Mouse (Mus musculus) hematopoietic stem cell, adult 5-6 weeks (primary cell): ENCODE results near the gene Ap2a1. TPM values are rescaled to one million over a fixed set of nuclear protein-coding genes. Genes with fewer than 3 reads are reported as not detected.

Experiments
- ATAC-seq, 2 experiments: fragments of 125-278 bp in 1 of 2; replicated peaks in 1 of 2; 2 replicates each; pipeline ENCODE4 v1.8.0; 2016 to 2017; ENCODE audit warnings: inconsistent platforms in 2 of 2, mild to moderate bottlenecking in 2 of 2, moderate number of reproducible peaks in 2 of 2, low read depth in 1 of 2, moderate TSS enrichment in 1 of 2; ENCODE audit not compliant: low FRiP score in 2 of 2, poor library complexity in 2 of 2, severe bottlenecking in 2 of 2, insufficient read depth in 1 of 2, low TSS enrichment in 1 of 2
- total RNA-seq: library from RNA; stranded (forward); fragments of 172-1452, 232-1000 nt; gene quantifications from 2 replicates; pipeline ENCODE4 v1.2.3, GENCODE M21; 2017

The Ap2a1 gene
- total RNA-seq, 1 experiment from 2014 or later = 25.5 TPM

GRCm38 (mm10) chr7:44908706-44909476 is 20.4 kb downstream of the Ap2a1 start:
- no peak for ATAC-seq

- ATAC-seq = no peak
These were observed 23.9 kb downstream of the Ap2a1 start for GRCm38 (mm10) chr7:44905430-44905829.

- ATAC-seq = peak; percentile 40 to 68
These were observed 28.0 kb downstream of the Ap2a1 start for GRCm38 (mm10) chr7:44901230-44901722.

GRCm38 (mm10) chr7:44900632-44901031 is 28.7 kb downstream of the Ap2a1 start:
- ATAC-seq = no peak

DNA sequence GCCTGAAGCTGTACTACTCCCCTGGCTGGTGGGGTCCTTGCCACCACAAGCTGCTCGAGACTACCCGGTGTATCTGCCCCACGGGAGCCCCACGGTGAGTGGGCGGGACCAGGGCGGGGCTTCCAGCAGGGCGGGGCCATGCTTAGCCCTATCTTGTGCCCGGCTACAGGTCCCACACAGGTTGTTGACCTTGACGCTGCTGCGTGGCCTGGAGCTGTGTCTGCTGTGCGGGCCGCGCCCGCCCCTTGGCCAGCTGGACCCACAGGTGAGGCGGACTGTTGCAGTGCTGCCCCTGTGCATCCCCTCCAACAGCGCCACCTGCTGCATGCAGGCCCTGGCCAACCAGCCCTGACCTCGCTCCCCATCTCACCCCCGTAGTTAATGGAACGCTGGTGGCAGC is 30.7 kb downstream of the Ap2a1 start:
- no peak for ATAC-seq

DNA sequence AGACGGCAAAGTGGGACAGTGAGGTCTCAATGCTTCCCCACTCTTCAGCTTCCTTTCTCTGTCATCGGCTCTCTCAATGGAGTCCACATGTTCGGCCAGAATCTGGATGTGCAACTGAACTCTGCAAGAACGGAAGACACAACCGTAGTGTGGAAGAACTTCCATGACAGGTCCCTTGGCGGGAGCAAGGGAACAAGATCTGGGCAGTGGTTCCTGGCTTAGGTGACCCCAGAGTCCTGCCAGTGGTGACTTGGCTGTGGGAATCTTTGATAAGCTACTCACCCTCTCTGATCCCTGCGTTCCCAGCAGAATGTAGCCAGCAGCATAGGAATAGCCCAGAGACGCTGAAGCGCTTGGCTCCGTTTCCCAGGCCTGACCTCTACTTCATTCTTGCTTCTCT is 32.8 kb downstream of the Ap2a1 start:
- ATAC-seq = no peak

DNA sequence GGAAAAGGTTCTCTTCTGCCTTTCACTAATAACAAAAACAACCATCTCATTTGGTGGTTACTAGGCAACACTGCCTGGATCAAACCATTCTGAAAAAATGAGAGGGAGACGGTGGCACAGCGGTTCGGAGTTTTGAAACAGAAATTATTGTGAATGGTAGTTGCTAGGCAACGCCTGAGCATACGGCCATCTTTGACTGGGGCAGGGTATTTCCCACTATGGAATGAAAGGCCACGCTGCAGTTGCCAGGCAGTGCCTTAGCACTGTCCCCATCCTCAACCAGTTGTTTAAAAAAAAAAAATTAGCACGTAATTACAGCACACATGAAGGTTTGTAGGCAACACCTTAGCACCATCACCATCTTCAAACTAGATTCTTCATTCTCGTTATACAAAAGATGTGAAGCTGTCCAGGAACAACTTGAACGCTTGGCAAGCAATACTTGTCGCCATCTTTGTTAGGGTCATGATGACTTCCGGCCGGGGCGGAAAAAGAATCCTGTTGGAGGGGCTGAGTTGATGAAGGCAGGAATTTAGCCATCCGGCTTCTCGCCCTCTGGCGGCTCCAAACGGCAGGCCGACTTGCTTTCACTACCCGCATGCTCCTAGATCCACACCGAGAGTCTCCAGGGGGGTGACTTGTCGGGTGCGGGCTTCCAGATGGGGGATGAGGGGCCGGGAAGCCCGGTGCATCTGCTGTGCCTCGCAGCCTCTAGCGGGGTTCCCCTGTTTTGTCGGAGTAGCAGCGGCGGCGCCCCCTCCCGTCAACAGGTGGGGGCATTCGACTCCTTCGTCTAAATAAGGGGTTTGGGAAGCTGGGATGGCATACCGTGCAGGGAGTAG is 33.5 kb downstream of the Ap2a1 start, which contains the start of gene Fuz:
Gene Fuz (plus strand): TSS at position 487 of the 842 bp plus-strand sequence.
- ATAC-seq = peak; percentile 80 to 81

GRCm38 (mm10) chr7:44895206-44895592 is 34.1 kb downstream of the Ap2a1 start:
- no peak for ATAC-seq

DNA sequence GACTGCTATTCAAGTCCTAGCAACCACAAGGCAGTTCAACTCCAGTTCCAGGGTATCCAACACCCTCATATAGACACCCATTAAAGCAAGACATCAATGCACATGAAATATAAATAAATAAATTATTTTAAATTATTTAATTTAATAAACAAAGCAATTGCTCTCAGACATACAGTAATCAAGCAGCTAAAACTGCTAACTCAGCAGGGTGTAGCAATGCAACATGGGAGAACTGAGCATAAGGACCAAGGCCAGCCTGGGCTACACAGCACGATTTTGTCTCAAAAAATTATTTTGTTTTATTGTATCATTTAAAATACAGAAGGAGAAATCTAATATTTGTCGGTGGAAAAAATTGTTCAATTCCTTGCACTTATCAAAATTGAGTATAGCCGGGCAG is 35.1 kb downstream of the Ap2a1 start:
- ATAC-seq = no peak

DNA sequence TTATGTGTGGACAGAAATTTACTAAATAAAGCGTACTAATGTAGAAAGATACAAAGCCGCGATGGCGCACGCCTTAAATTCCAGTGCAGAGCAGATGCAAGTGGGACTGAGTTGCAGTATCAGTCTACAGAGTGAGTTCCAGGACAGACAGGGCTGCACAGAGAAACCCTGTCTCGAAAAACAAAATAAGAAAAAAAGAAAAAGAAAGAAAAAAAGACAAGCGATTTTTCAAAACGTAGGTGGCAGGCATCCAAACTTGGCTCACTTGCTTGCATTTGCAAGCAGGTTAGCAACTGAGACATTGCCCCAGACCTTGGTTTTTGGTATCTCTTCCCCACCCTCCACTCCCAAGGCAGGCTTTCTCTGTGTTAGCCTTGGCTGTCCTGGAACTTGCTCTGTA is 36.1 kb downstream of the Ap2a1 start:
- no peak for ATAC-seq

- peak; percentile 57 to 65 for ATAC-seq
These were observed 36.9 kb downstream of the Ap2a1 start, which contains the start of gene Med25 for GRCm38 (mm10) chr7:44892276-44892921. Med25 (minus strand) TSS chr7:44892712.

- no peak for ATAC-seq
These were observed 37.7 kb downstream of the Ap2a1 start for GRCm38 (mm10) chr7:44891611-44892010.

- ATAC-seq = no peak
These were observed 38.6 kb downstream of the Ap2a1 start for GRCm38 (mm10) chr7:44890737-44891136.

GRCm38 (mm10) chr7:44890180-44890579 is 39.1 kb downstream of the Ap2a1 start:
- ATAC-seq = no peak

- no peak for ATAC-seq
These were observed 40.8 kb downstream of the Ap2a1 start for GRCm38 (mm10) chr7:44888256-44889105.

GRCm38 (mm10) chr7:44886964-44887363 is 42.3 kb downstream of the Ap2a1 start:
- ATAC-seq = peak in 1 of 2 experiments; percentile 30; a peak in 1 of 4 replicates

- ATAC-seq = no peak
These were observed 44.7 kb downstream of the Ap2a1 start for GRCm38 (mm10) chr7:44884637-44885036.
